ENCODE assay signal across 9 mouse cellular contexts in the genomic region with DNA sequence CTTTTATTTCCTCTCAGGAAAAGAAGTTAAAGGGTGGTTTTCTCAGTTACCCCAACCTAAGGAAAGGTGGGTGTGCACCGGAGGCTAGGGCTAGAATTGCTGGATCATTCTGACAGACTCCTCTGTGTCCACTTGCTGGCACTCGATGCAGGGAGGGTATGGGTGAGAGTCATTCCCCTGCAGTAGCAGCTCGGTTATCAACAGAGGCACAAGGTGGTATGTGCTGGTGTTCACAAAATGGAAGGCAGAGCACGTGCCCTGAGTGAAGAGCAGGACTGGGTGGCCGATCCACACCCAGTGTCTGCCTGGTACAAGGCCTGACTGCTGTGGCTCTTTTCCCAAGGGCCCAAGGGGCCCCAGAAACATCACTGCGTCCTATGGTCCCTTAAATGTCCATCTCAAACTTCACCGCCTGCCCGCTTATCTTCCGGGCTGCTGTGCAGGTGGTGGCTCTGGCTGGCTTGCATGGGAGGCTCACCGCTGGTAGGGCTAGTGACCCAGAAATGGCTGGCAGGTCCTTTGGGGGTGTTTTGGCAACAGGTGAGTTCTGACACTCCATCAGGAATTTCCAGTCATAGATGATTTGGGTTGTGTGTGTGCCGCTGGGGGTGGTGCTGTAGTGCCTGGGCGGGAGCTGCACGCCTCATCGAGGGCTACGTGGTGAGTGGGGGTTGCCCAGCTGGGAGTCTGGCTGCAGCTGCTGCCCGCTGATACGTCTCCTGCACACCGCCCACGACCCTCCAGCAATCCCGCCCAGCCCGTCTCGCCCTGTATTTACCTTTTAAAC. TPM values are rescaled to one million over a fixed set of nuclear protein-coding genes. Genes with fewer than 3 reads are reported as not detected.
A peak's percentile ranks its signal among the peaks of the same experiment; 100 is the strongest.
DNase-seq lines count a peak whose midpoint lies in the region; ATAC-seq and TF ChIP-seq lines count a peak whose summit lies in the region.
"Had no signal": no experiment of that assay in that cellular context is flagged by ENCODE, and none has a peak within 500 bp of the region (broad histone marks: within the 10 kb centered on the region; RNA-seq: fewer than 3 reads in every experiment).

No protein-coding gene starts in this region.

- H3K4me1 ChIP-seq in hindbrain, embryonic 11.5 days (replicated peaks; ENCODE audit: control insufficient read depth, insufficient read depth, low read length) = no peaks in the 10 kb centered on the region
- H3K4me1 ChIP-seq in liver, postnatal 0 days (ENCODE audit: insufficient read depth) = peaks cover 65% of the 10 kb centered on the region
- H3K4me1 ChIP-seq in spleen, adult 2 months (ENCODE audit: control insufficient read depth, insufficient read depth, insufficient read length) = peaks cover 33% of the 10 kb centered on the region

- 0 out of 2 replicates have a peak, but pooled peaks have one; percentile 4 for TF ChIP-seq POLR2A in spleen, adult 2 months (IDR thresholded peaks at IDR 0.05; ENCODE audit: low read depth, low read length)

- H3K9ac ChIP-seq in hindbrain, embryonic 11.5 days (ENCODE audit: low read depth, low read length) = no peak overlapping the region
- peak overlapping the region; percentile 59 for H3K9ac ChIP-seq in liver, postnatal 0 days (replicated peaks)

- 46% methylated on average over 22 of the region's 22 CpGs for WGBS in hindbrain, embryonic 11.5 days
- 31% methylated on average over 22 of the region's 22 CpGs for WGBS in liver, postnatal 0 days (ENCODE audit: insufficient replicate concordance)
- 2% methylated on average over 22 of the region's 22 CpGs for WGBS in spleen, adult 2 months

- H3K4me2 ChIP-seq in hindbrain, embryonic 11.5 days (replicated peaks; ENCODE audit: low read depth, low read length) = no peak overlapping the region
- peak overlapping the region; percentile 76 for H3K4me2 ChIP-seq in liver, postnatal 0 days (ENCODE audit: low read depth, low read length)

- no peaks in the 10 kb centered on the region for H3K36me3 ChIP-seq in hindbrain, embryonic 11.5 days (ENCODE audit: control insufficient read depth, insufficient read depth, low read length)
- H3K36me3 ChIP-seq in liver, postnatal 0 days (replicated peaks; ENCODE audit: insufficient read depth, low read length) = no peaks in the 10 kb centered on the region
- H3K36me3 ChIP-seq in spleen, adult 2 months (ENCODE audit: control insufficient read depth, insufficient read depth, low read length) = peaks cover 2% of the 10 kb centered on the region; the same call in 1 of the 2 replicates

- ATAC-seq in hindbrain, embryonic 11.5 days (ENCODE audit: low FRiP score) = 0 out of 2 replicates have a peak, but pooled peaks have one; percentile 38
- peak; percentile 86 for ATAC-seq in liver, postnatal 0 days
- ATAC-seq: Patski had no signal

- H3K9me3 ChIP-seq in hindbrain, embryonic 11.5 days (ENCODE audit: control insufficient read depth, low read length) = no peaks in the 10 kb centered on the region
- H3K9me3 ChIP-seq in liver, postnatal 0 days (ENCODE audit: low read length) = no peaks in the 10 kb centered on the region

- intact Hi-C loops in gastrocnemius, adult 2 months (cut with DNase I) = loop anchor here (10.0 kb wide), 1 partner anchor 93 kb away; a partner anchor contains a TSS
- intact Hi-C loops in gastrocnemius, postnatal 14 days (cut with DNase I; ENCODE audit: low total_unique reads) = no loop called here
- intact Hi-C loops in left cerebral cortex, postnatal 4 days (cut with DNase I) = no loop called here

- H3K4me3 ChIP-seq in gastrocnemius, adult 2 months = peak overlapping the region; percentile 47
- no peak overlapping the region for H3K4me3 ChIP-seq in hindbrain, embryonic 11.5 days (ENCODE audit: low read depth, low read length)
- H3K4me3 ChIP-seq in liver, postnatal 0 days (ENCODE audit: low read depth, low read length) = peak overlapping the region; percentile 44
- peak overlapping the region; percentile 73 for H3K4me3 ChIP-seq in spleen, adult 2 months (ENCODE audit: extremely low read depth, insufficient read depth, insufficient read length)

- no peaks in the 10 kb centered on the region for H3K27me3 ChIP-seq in hindbrain, embryonic 11.5 days (ENCODE audit: control insufficient read depth, insufficient read depth, low read length)
- no peaks in the 10 kb centered on the region for H3K27me3 ChIP-seq in liver, postnatal 0 days (ENCODE audit: insufficient read depth, low read length)
- H3K27me3 ChIP-seq in spleen, adult 2 months (ENCODE audit: control insufficient read depth, insufficient read depth, low read length) = no peaks in the 10 kb centered on the region
- H3K27me3 ChIP-seq: Patski had no signal

- peak; percentile 88 for TF ChIP-seq EP300 in liver, postnatal 0 days (IDR thresholded peaks at IDR 0.05; ENCODE audit: low read depth)

- no peak for TF ChIP-seq CTCF in gastrocnemius, adult 2 months (IDR thresholded peaks at IDR 0.05)
- TF ChIP-seq CTCF in liver, postnatal 0 days (IDR thresholded peaks at IDR 0.05; ENCODE audit: low read depth) = no peak
- no peak for TF ChIP-seq CTCF in spleen, adult 2 months (IDR thresholded peaks at IDR 0.05; ENCODE audit: extremely low read depth, insufficient read depth, insufficient read length, insufficient replicate concordance)

- peak; percentile 42 for DNase-seq in gastrocnemius, adult 2 months
- no peak for DNase-seq in gastrocnemius, postnatal 14 days
- peak; percentile 40 for DNase-seq in ZHBTc4 (ENCODE audit: low read depth, low spot score)
- peak; percentile 9 for DNase-seq in hindbrain, embryonic 11.5 days (ENCODE audit: low spot score)
- DNase-seq in liver, postnatal 0 days = peak; percentile 89
- peak in 1 of 2 experiments; percentile 65 for DNase-seq in spleen, adult 2 months (ENCODE audit: low read depth in 1 of 2, low spot score in 2 of 2)
- no peak for DNase-seq in layer of hippocampus, postnatal 25 days (ENCODE audit: extremely low spot score in 1 of 2, low spot score in 1 of 2)
- DNase-seq in left cerebral cortex, postnatal 4 days = no peak

- H3K27ac ChIP-seq in gastrocnemius, adult 2 months = peak overlapping the region; percentile 28
- no peak overlapping the region for H3K27ac ChIP-seq in hindbrain, embryonic 11.5 days (ENCODE audit: low read depth, low read length)
- H3K27ac ChIP-seq in liver, postnatal 0 days (ENCODE audit: low read depth) = peak overlapping the region; percentile 98
- H3K27ac ChIP-seq in spleen, adult 2 months (ENCODE audit: insufficient read depth, low read length) = peak overlapping the region; percentile 94

RNA-seq across cellular contexts. Expression of a gene that starts 11.6 kb away (rescaled TPM):
- under 1 TPM; 0.84 TPM for total RNA-seq in gastrocnemius, adult 2 months (2021)
- 1 to 10 TPM in 1 of 2 experiments, under 1 TPM in 1; 0.93 to 1.5 TPM for total RNA-seq in gastrocnemius, postnatal 14 days (2021)
- polyA plus RNA-seq in hindbrain, embryonic 11.5 days (2014; fragmentation: Nextera tagmentation; extraction: Ambion mirVana) = 0.20 and 0.71 TPM in 2 replicates
- 29.7 and 29.8 TPM in 2 replicates for polyA plus RNA-seq in liver, postnatal 0 days (2015; fragmentation: Nextera tagmentation; extraction: Ambion mirVana)
- 16.8 and 16.9 TPM in 2 replicates for polyA plus RNA-seq in spleen, adult 2 months (2012; rRNA removed)
- under 1 TPM; 0.33 to 0.44 TPM for total RNA-seq in layer of hippocampus, postnatal 25 days (2021)
- under 1 TPM; 0.48 to 0.90 TPM for total RNA-seq in left cerebral cortex, postnatal 4 days (2021)

RNA-seq across cellular contexts. Expression of a gene that starts 24.0 kb away (rescaled TPM):
- 1 to 10 TPM in 1 of 2 experiments, under 1 TPM in 1; 0.66 to 1.3 TPM for total RNA-seq in gastrocnemius, adult 2 months (2021)
- not detected for total RNA-seq in gastrocnemius, postnatal 14 days (2021)
- not detected in 2 replicates for polyA plus RNA-seq in hindbrain, embryonic 11.5 days (2014; fragmentation: Nextera tagmentation; extraction: Ambion mirVana)
- 5.1 and 7.1 TPM in 2 replicates for polyA plus RNA-seq in liver, postnatal 0 days (2015; fragmentation: Nextera tagmentation; extraction: Ambion mirVana)
- polyA plus RNA-seq in spleen, adult 2 months (2012; rRNA removed) = 7.1 and 19.6 TPM in 2 replicates
- total RNA-seq in layer of hippocampus, postnatal 25 days (2021) = under 1 TPM; 0.45 to 0.62 TPM
- not detected for total RNA-seq in left cerebral cortex, postnatal 4 days (2021)

RNA-seq across cellular contexts. Expression of a gene that starts 26.7 kb away (rescaled TPM):
- not detected for total RNA-seq in gastrocnemius, adult 2 months (2021)
- total RNA-seq in gastrocnemius, postnatal 14 days (2021) = under 1 TPM in 1 of 2 experiments, not detected in 1; 0.04 TPM
- polyA plus RNA-seq in hindbrain, embryonic 11.5 days (2014; fragmentation: Nextera tagmentation; extraction: Ambion mirVana) = not detected in 2 replicates
- not detected in 2 replicates for polyA plus RNA-seq in liver, postnatal 0 days (2015; fragmentation: Nextera tagmentation; extraction: Ambion mirVana)
- 0.05 and 0.41 TPM in 2 replicates for polyA plus RNA-seq in spleen, adult 2 months (2012; rRNA removed)
- not detected for total RNA-seq in layer of hippocampus, postnatal 25 days (2021)
- total RNA-seq in left cerebral cortex, postnatal 4 days (2021) = not detected
- polyA plus RNA-seq: Patski had no signal

RNA-seq across cellular contexts. Expression of a gene that starts 37.0 kb away (rescaled TPM):
- total RNA-seq in gastrocnemius, adult 2 months (2021) = 1 to 10 TPM; 1.0 to 2.5 TPM
- total RNA-seq in gastrocnemius, postnatal 14 days (2021) = 1 to 10 TPM; 1.0 to 1.4 TPM
- polyA plus RNA-seq in hindbrain, embryonic 11.5 days (2014; fragmentation: Nextera tagmentation; extraction: Ambion mirVana) = 0.11 and 0.42 TPM in 2 replicates
- 1.2 and 1.4 TPM in 2 replicates for polyA plus RNA-seq in liver, postnatal 0 days (2015; fragmentation: Nextera tagmentation; extraction: Ambion mirVana)
- 10.8 and 11.0 TPM in 2 replicates for polyA plus RNA-seq in spleen, adult 2 months (2012; rRNA removed)
- 1 to 10 TPM in 1 of 2 experiments, under 1 TPM in 1; 0.86 to 1.5 TPM for total RNA-seq in layer of hippocampus, postnatal 25 days (2021)
- 1 to 10 TPM in 1 of 2 experiments, under 1 TPM in 1; 0.56 to 1.0 TPM for total RNA-seq in left cerebral cortex, postnatal 4 days (2021)

RNA-seq across cellular contexts. Expression of a gene that starts 54.1 kb away (rescaled TPM):
- not detected for total RNA-seq in gastrocnemius, adult 2 months (2021)
- not detected for total RNA-seq in gastrocnemius, postnatal 14 days (2021)
- polyA plus RNA-seq in hindbrain, embryonic 11.5 days (2014; fragmentation: Nextera tagmentation; extraction: Ambion mirVana) = not detected in 2 replicates
- polyA plus RNA-seq in liver, postnatal 0 days (2015; fragmentation: Nextera tagmentation; extraction: Ambion mirVana) = not detected in 2 replicates
- not detected in 2 replicates for polyA plus RNA-seq in spleen, adult 2 months (2012; rRNA removed)
- total RNA-seq in layer of hippocampus, postnatal 25 days (2021) = not detected
- total RNA-seq in left cerebral cortex, postnatal 4 days (2021) = not detected
- polyA plus RNA-seq: Patski had no signal

Comparison
In these comparisons a context has a peak if more than half of its experiments do, and no peak if none do; other contexts are left out.
1. DNase-seq: peak in gastrocnemius, adult 2 months (single experiment), ZHBTc4 (single experiment), hindbrain, embryonic 11.5 days (single experiment) and liver, postnatal 0 days (single experiment); none in gastrocnemius, postnatal 14 days (single experiment), layer of hippocampus, postnatal 25 days (0 of 2) and left cerebral cortex, postnatal 4 days (single experiment).